Mouse (Mus musculus): Measurements from ENCODE around the gene Lef1.

Gene Lef1

DNA sequence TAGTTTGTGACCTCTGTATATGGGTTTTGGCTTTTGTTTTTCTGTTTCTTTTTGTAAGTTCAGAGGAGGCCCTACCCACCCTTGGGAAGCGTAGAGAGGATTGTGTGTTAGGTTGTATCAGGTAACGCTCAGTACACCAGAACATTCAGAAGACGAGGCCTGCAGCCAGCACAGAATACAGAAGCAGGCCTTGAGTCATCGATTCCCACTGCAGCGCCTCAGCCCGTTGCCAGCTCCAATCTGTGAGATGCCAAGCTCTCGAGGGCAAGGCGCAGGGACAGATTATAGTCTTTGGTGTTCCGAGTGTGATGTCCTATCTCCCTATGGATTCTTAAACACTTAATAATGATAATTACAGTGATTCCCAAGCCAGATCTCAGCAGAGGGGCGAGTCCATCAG, 85.8 kb downstream of the Lef1 start:
- no peak for DNase-seq

DNA sequence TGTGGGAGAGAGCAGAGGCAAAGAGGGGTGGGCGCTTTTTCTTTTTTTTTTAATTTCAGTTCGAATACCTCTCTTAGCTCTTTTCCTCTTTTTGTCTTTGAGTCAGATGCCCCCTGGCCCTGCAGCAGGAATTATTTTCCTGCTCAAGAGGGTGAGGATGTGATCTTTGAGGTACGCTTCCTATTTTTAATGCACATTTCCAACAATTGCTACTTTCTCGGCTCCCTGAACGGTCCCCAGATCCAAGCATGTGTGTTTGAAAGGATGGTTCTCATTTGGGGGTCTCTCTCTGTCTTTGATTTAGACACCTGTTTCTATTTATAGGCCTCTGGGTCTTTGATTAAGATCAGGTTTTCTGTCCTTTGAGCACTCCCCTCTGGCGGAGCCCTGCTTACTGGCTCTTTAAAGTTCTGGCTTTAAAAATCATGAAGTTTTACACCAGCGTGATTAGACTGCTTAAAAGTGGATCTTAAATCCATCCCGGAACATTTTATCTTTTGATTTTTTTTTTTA, 86.3 kb downstream of the Lef1 start:
- DNase-seq: no peak

DNA sequence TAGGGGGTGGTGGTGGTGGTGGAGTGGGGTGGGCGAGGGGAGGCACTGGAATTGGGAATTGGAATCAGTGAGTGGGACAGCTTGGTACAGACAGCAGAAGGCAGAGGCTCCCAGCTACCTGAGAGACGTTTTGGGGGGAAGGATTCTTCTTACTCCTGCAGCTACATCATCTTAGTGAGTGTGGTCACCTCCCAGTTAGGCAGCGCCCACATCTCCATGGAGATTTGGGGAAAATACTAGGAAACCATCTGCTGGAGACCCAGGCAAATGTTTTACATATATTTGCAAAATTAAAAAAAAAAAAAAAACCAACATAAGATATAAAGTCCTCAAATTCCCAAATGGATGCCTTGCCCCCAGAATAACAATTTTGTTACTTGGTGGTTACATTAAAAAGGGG, 88.7 kb downstream of the Lef1 start:
- no peak for DNase-seq

DNA sequence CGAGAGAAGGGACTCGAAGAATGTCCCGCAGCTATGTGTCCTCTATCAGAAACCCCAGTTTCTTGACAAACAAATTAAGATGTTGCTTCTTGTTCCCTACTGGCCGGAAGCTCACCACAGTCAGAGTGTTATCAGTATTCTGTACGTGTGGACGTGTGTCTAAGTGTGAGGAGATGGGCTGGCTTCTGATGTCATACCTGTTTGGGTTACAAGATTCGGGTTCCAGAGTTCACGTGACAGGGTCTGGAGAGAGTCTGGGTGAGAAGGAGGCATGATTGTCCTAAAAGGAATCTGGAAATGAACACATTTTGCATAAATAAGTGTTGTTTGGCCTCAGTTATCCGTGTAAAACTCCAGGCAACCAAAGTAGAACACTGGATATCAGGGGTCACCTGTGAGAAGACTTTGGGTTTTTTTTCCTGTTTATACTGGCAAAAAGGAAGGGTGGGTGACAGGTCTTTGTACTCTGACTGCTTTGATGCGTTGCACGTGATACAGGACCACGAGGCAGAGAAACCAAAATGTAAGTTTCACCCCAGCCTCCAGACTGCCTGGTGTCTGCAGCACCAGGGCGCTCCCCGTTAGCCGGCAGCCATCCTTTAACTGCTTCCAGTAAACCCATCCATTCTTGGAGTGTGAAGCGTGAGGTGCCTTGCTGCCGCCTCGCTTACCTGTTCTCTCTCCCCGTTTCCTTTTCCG, 89.5 kb downstream of the Lef1 start:
- no peak for DNase-seq

DNA sequence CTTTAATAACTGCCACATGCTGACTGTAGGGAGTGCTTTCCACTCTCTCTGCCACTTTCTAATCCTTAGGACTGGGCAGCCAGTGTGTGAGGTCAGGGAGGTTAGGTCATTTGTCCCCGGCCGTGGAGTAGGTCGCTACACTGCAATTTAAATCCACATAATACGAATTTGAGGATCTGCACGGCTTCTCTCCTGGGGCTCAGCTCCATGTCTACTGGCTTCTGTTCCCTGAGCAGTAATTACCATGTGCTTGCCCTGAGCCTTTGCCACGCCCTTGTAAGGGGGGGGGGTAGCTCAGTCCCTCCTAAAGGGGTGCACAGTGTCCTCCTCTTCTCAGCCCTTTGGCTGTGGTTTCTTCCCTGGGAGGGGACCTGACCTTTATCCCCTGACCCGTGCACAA, 92.0 kb downstream of the Lef1 start:
- no peak for DNase-seq

DNA sequence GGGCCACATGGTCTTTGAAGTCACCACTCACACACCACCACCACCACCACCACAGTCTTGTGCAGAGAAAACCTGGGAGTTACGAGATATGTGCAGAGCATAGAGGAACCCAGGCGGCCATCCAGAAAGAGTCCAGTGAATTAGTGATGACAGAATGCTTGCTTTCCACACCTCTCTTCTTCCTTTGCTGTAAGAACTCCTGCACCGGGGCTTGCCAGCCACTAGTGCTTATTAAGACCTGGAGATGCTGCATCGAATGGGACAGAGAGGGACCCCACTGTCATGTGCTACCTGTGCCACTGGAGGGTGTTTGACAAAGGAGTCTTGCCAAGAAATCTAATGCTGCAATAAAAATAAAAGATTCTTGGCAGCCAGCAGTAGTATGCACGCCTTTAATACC, 97.6 kb downstream of the Lef1 start:
- DNase-seq: peak in 1 of 2 experiments; percentile 32

DNA sequence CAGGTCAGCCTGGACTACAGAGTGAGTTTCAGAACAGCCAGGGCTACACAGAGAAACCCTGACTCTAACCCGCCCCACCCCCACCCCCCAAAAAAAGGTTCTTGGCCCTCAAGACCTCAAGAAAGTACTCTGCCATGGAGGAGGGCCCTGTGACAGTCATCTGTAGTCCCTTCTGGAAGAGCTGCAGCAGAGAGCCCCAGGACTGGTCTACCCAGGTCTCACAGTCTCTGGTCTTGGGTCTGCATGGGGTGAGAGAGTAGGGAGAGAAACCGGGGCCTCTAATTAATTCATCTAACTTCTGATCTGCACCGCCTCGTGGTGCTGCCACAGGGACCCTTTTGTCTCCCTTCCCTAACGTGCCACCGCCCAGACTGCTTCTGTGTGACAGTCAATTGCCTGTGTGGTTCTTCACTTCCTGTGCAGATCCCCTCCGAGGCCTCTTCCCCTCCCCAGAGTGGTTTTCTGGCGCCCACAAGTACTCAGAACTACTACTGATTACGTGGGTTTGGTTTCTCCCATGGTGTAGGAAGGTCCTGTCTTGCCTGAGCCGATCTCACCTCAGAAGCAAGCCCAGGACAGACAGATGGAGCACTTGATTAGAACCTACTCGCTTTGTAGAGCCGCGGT, 98.1 kb downstream of the Lef1 start:
- DNase-seq: peak; percentile 69 to 85

DNA sequence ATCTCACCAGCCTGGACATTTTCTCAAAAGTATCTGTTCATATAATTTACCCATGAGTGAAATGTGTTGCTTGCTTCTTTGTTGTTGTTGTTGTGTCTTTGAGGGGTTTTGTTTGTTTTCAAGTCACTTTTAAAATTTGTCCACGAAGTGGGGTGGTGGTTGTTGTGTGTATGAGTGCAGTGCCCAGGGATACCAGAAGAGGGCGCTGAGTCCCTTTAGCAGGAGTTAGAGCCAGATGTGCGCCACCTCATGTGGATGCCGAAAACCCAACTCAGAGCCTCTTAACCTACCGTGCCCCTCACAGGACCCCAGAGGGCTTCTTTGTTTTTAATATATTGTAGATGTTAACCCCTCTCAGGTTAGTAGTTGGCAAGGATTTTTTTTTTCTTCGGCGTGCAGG, 101.9 kb downstream of the Lef1 start:
- DNase-seq: no peak

DNA sequence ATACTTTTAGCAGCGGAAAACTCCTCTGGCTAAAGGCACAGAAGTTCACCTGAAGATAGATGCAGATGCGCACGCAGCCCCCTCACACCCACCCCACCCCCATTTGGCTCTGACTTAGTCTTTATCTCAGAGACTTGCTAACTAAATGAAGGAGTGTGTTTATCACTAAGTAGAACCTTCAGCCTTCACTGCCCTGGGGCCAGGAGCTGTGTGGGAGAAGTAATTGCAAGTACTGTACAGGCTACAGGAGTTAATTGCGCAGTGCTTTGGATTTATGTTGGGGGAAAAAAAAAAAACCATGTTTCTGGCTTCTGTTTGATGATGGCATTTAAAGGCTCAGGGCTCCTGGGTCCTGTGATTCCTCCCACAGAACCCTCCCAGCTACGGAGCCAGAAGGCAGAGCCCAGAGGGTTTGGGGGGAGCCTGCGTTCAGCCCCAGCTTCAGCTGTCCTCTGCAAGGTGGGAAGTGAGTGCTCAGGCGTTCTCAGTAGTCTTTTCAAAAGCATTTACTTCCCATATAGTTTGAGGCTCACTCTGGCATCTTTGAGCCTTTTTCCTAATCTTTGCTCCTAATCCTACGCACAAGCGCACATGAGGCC, 103.9 kb downstream of the Lef1 start:
- DNase-seq: no peak

DNA sequence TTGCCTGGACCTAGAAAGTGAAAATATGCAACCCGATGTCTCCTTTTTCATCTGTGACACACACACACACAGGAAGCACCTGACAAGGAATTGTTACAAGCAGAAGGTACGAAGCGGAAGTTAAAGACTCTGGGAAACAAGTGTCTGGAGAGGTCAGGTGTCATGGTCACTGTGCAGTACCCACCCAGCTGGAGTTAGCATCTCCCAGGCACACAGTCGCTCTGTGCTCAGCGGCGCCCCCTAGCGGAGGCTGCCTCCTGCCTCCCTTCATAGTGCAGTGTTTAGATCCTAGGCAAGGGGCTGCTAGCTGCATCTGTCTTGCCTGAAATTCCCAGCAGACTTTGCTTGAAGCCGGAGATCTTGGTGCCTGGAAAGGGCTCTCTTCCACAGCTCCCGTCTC, 104.6 kb downstream of the Lef1 start:
- peak; percentile 58 to 68 for DNase-seq

DNA sequence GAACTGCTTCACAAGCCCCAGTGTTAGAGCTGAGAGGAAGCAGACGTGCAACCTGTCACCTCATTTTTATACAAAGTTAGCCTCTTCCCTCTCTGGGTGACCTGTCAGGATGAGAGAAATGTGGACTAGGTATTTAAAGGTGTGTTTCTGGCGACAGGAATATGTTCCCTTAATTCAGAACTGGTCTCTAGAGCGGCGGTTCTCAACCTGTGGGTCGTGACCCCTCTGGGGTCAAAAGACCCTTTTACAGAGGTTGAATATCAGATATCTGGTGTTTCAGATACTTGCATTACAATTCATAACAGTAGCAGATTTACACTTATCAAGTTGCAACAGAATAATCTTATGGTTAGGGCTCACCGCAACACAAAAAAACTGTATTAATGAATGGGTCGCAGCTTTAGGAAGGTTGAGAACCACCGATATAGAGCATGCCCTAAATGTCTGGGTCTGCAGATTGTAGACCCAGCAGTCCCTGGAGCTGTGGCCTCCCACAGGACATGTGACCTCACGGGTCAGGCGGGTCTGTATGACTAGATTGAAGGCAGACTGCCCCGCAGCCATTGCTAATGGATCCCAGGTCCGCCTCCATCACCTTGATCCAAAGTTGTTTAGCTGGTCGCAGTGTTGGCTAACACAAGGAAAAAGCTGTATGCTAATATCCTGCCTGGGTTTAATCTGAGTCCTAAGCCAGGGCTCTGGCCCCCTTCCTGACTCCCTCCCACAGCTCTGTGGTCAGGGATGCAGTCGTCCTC, 108.5 kb downstream of the Lef1 start:
- no peak for DNase-seq

DNA sequence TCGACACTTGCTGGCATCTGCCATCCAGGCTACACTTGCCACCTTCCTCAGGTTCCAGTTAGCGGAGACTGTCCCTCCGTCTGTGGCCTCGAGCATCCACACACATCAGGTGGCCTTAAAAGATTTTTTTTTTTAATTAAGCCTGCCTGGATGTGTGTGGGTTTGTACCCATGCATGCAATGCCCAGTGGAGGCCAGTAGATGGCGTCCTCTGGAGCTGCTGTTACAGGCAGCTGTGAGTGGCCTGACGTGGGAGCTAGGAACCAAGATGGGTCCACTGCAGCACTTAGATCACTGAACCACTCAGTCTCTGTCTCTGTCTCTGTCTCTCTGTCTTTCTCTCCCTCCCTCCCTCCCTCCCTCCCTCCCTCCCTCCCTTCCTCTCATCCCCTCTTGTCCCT, 117.8 kb downstream of the Lef1 start:
- no peak for DNase-seq

DNA sequence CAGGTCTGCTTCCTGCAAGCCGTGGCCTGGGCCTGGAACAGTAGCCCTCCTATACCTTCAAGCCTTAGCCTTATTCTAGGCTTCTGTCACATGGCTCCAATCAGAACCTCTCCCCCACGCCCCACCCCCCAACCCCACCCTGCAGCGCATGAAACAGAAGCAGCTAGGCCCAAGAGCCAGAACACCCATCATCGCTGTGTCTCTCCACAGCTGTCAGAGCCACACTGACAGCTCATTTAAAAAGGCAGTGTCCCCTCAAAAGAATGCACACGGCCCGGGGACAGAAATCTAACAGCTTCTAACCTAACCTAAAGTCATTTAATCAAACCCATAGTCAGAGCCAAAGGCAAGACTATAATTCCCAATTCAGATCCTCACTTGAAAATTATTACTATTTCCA, 126.8 kb downstream of the Lef1 start:
- no peak for DNase-seq

DNA sequence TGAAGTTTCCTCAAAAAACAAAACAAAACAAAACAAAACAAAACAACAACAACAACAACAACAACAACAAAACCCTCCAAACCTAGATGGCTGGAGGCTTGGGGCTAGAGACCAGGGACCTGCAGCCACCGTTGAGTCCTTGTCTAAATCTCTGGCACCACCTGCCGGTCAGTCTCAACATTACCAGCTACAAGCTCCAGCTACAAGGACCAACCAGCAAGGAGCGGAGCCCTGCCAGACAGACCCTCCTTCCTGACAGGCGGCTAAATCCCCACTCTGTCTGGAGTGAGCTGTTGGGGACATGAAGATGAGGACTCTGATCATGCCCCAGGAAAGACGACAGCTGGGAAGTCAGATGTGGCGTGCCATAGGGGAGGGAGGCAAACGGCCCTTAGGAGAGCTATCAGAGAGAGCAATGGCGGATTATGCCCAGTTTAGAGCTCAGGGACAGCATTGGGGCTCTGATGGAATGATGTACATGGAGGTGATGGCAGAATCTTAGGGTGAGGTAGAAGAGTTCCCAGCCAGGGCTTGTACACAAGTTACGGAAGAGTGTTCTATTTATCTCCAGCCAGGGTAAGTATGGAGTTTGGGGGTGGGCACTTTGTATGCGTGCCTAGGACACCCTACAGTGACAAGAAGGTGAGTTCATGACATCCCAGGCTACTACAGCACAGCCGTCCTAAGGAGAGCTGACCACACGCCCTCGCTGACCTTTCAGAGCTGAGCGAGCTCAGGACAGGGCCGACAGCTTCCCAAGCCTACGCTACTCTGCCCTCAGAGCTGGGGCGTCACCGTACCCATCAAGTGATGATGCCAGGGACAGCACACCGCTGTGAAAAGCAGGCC, 127.7 kb downstream of the Lef1 start:
- peak; percentile 34 to 58 for DNase-seq

DNA sequence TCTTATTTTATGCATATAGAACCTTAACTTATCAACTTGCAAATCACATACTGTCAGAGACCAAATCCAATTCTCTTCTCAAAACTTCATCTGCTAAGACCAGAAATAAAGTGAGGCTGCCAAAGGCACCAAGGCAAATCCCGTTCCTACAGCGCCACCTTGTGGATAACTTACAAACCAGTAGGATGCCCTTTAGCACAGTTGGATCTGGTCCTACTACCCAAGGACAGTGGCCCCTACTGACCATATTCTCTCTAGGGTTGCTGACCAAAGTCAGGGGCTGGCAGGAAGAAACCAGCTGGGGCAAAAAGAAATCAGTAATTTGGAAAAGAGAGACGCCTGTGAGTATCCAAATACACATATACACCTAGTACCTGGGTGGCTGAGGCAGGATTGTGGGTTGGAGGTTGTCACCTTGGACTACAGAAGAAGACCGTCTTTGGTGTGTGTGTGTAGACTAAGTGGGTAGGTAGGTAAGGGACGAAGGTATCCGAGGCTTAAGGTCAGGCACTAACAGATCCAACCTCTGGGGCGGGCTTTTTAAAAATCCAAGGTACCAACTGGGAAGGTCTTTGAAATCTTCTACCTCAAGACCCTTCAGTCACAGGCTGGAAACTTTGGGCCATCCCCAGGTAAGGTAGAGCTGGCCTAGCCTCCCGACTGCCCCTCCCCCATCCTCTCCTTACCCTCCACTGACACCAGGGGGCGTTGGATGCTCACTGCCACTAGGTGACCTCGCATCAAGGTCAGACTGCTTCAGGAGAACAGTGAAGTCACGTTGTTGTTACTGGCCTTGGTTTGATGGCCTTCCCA, 135.7 kb downstream of the Lef1 start:
- DNase-seq: peak in 1 of 2 experiments; percentile 41

DNA sequence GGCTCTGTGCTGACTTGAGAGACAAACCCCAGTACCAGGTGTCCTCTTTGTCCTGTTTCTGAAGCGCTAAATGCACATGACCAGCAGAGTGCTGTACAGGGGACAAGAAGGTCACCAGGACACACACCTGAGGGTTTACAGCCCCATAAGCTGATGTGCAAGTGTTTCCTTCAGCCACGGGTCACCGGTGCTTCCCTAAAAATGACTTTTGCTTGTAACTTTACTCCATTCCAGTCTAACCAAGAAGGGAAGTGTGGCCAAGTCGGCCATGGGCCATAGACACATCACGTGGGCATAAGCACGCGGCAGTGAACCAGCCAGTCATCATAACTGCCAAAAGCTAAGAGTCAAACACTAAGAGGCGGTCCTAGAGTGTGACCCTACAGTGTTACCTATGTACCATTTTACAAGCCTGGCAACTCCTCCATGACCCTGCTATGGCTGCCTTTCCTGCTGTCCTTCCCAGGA, 136.3 kb downstream of the Lef1 start:
- no peak for DNase-seq

DNA sequence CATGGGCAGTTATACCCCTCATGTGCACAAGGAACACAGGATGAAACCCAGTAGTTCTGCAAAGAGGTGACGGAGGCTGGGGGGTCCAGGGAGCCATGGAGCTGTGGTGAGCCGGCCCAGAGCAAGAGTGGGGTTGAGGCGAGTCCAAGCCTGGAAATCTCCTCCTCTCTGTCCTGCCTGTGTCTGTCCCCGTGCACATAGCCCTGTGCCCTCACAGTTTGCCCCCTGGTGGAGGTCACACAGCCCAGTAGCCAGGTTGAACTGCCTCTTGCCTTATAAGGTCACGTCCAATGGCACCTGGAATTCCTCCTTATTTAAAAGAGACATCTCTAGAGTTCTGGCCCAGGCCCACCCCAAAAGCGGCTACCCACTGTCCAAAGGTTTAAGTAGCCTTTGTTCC, 137.2 kb downstream of the Lef1 start:
- no peak for DNase-seq

DNA sequence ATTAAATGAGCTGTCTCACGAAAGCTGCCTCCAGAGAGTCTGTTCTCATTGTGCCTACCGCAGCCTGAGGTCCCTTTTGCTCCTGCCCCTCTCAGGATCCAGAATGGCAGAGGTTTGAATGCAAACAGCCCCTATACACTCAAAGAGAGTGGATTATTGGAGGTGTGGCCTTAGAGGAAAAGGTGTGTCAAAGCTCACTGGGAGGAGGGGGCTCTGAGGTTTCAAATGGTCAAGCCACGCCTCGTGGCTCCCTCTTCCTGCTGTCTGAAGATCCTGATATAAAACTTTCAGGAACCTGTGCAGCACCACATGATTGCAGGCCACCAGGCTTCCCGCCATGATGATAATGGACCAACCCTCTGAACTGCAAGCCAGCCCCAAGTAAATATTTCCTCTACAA, 137.6 kb downstream of the Lef1 start:
- DNase-seq: no peak

DNA sequence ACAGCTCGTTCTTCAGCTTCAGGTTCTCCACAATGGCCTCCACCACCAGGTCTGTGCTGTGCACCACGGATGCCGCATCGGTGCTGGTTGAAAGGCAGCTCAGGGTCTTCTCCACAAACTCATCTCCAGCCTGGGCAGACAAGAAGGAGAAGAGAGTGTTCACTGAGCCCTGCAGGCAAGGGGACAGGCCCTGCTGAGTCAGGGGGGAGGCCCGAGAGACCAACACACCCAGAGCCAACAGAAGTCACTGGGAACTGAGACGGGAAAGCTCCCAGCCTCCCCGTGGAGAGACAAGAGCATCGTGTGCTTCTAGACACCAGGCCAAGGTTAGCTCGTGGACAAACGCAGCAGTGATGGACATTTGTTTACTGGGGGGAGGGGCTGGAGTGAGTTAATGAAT, 138.2 kb downstream of the Lef1 start:
- DNase-seq: no peak

DNA sequence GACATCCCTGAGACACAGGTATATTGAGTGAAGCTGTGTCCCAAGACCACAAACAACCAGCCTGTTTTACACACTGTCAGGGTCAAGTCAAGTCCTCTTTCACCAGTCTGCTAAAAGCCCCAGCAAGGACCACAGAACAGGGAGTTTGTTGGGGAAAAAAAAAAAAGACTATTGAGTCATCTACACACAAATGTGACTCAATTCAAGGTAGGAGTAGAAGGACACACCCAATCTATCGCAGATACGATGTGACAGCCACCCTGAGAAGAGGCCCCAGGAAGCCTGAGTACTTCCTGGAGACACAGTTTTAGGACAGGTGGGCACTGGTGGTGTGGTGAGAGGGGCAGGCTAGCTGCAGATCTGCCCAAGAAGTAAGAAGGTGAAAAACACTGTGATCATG, 140.0 kb downstream of the Lef1 start:
- DNase-seq: no peak

DNA sequence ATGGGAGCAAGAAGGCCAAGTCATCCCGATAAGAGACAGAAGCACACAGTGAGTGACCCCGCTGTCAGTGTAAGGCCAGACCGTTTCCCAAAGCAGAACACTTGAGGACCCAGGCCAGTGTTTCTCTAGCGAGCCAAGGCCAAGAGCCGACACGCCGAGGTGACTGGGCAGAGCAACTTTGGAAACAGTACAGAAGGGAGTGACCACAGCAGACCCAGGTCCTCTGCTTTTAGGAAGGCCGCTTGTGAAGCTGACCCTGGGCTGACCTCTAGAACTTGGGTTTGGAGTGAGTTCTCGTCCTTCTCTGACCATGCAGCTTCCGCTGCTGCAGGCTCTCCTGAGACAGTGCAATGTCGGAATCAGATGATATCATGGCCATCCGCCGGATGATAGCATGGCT, 140.7 kb downstream of the Lef1 start:
- DNase-seq: no peak

DNA sequence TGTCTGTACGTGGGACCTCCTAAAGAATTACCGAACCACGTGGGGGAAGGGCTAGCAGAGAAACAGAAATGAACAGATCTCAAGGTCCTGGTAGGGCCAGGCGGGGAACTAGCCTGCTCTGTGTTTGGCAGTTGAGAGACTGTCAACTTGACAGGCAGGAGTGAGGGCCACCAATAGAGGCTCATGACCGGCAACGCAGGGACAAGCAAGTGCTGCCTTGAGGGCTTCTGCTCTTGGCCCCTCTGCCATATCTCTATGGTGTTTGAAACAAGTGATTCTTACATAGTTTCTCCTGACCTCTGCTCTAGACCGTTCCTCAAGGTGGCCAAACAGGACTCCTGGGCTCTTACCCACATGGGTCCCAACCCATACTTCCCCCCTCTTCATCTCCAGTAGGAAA, 141.3 kb downstream of the Lef1 start:
- DNase-seq: no peak

Measured in thymus, adult 18-20 months (tissue).